Mouse (Mus musculus): ENCODE data around the gene Lmo2. TPM values are rescaled to one million over a fixed set of nuclear protein-coding genes. Genes with fewer than 3 reads are reported as not detected.

The Lmo2 gene
- 281 and 284 TPM in 2 replicates for polyA plus RNA-seq (2012; ENCODE audit: insufficient read depth, insufficient read length, missing spikeins)

- H3K4me1 ChIP-seq (ENCODE audit: control insufficient read depth, insufficient read depth, low read length): peaks cover 52% of the 10 kb centered on the region
- no peak for TF ChIP-seq POLR2A (IDR thresholded peaks at IDR 0.05; ENCODE audit: borderline replicate concordance, low read depth, low read length)
- no peak for TF ChIP-seq CTCF (IDR thresholded peaks at IDR 0.05; ENCODE audit: low read depth, low read length)
- no peak within 1 kb of the TSS for H3K4me3 ChIP-seq (ENCODE audit: insufficient read depth, low read length)
- no peak within 1 kb of the TSS for H3K27ac ChIP-seq (ENCODE audit: insufficient read depth, low read depth, low read length)
Observed at GRCm38 (mm10) chr2:103957649-103958546, at the start of gene Lmo2. TSS of gene Lmo2 (plus strand) at chr2:103957986.

GRCm38 (mm10) chr2:103910601-103911000 is 47.2 kb upstream of the Lmo2 start:
- no peak overlapping the region for H3K4me3 ChIP-seq (ENCODE audit: insufficient read depth, low read length)
- no peak overlapping the region for H3K27ac ChIP-seq (ENCODE audit: insufficient read depth, low read depth, low read length)
- TF ChIP-seq CTCF (IDR thresholded peaks at IDR 0.05; ENCODE audit: low read depth, low read length): no peak
- TF ChIP-seq POLR2A (IDR thresholded peaks at IDR 0.05; ENCODE audit: borderline replicate concordance, low read depth, low read length): no peak
- peaks cover 16% of the 10 kb centered on the region for H3K4me1 ChIP-seq (ENCODE audit: control insufficient read depth, insufficient read depth, low read length)

- TF ChIP-seq POLR2A (IDR thresholded peaks at IDR 0.05; ENCODE audit: borderline replicate concordance, low read depth, low read length): no peak
- H3K4me3 ChIP-seq (ENCODE audit: insufficient read depth, low read length): no peak overlapping the region
- H3K4me1 ChIP-seq (ENCODE audit: control insufficient read depth, insufficient read depth, low read length): no peaks in the 10 kb centered on the region
- no peak overlapping the region for H3K27ac ChIP-seq (ENCODE audit: insufficient read depth, low read depth, low read length)
Observed at GRCm38 (mm10) chr2:103912481-103913251, 45.1 kb upstream of the Lmo2 start.

- TF ChIP-seq CTCF (IDR thresholded peaks at IDR 0.05; ENCODE audit: low read depth, low read length): no peak
- no peak for TF ChIP-seq POLR2A (IDR thresholded peaks at IDR 0.05; ENCODE audit: borderline replicate concordance, low read depth, low read length)
Observed at GRCm38 (mm10) chr2:103913252-103913650, 44.5 kb upstream of the Lmo2 start.

GRCm38 (mm10) chr2:103916069-103916468 is 41.7 kb upstream of the Lmo2 start:
- Histone ChIP-seq H3K4me1 (ENCODE audit: control insufficient read depth, insufficient read depth, low read length) (peaks cover 7% of the 10 kb centered on the region; the same call in 1 of the 2 replicates), H3K4me3 (ENCODE audit: insufficient read depth, low read length) (no peak overlapping the region), H3K27ac (ENCODE audit: insufficient read depth, low read depth, low read length) (no peak overlapping the region)
- TF ChIP-seq POLR2A (IDR thresholded peaks at IDR 0.05; ENCODE audit: borderline replicate concordance, low read depth, low read length) (no peak), CTCF (IDR thresholded peaks at IDR 0.05; ENCODE audit: low read depth, low read length) (no peak)

More at GRCm38 (mm10) chr2:103913252-103913650, 44.5 kb upstream of the Lmo2 start:
- Histone ChIP-seq H3K4me1 (ENCODE audit: control insufficient read depth, insufficient read depth, low read length) (peaks cover 3% of the 10 kb centered on the region; the same call in 1 of the 2 replicates), H3K4me3 (ENCODE audit: insufficient read depth, low read length) (no peak overlapping the region), H3K27ac (ENCODE audit: insufficient read depth, low read depth, low read length) (no peak overlapping the region)

- Histone ChIP-seq H3K4me3 (ENCODE audit: insufficient read depth, low read length) (no peak overlapping the region), H3K4me1 (ENCODE audit: control insufficient read depth, insufficient read depth, low read length) (peaks cover 7% of the 10 kb centered on the region; the same call in 1 of the 2 replicates), H3K27ac (ENCODE audit: insufficient read depth, low read depth, low read length) (no peak overlapping the region)
- no peak for TF ChIP-seq POLR2A (IDR thresholded peaks at IDR 0.05; ENCODE audit: borderline replicate concordance, low read depth, low read length)
- no peak for TF ChIP-seq CTCF (IDR thresholded peaks at IDR 0.05; ENCODE audit: low read depth, low read length)
Observed at GRCm38 (mm10) chr2:103917375-103917774, 40.4 kb upstream of the Lmo2 start.

- no peak for TF ChIP-seq CTCF (IDR thresholded peaks at IDR 0.05; ENCODE audit: low read depth, low read length)
- no peak for TF ChIP-seq POLR2A (IDR thresholded peaks at IDR 0.05; ENCODE audit: borderline replicate concordance, low read depth, low read length)
- no peak overlapping the region for H3K4me3 ChIP-seq (ENCODE audit: insufficient read depth, low read length)
- peaks cover 7% of the 10 kb centered on the region; the same call in 1 of the 2 replicates for H3K4me1 ChIP-seq (ENCODE audit: control insufficient read depth, insufficient read depth, low read length)
- no peak overlapping the region for H3K27ac ChIP-seq (ENCODE audit: insufficient read depth, low read depth, low read length)
Observed at GRCm38 (mm10) chr2:103918375-103918774, 39.4 kb upstream of the Lmo2 start.

GRCm38 (mm10) chr2:103919488-103919887 is 38.3 kb upstream of the Lmo2 start:
- TF ChIP-seq CTCF (IDR thresholded peaks at IDR 0.05; ENCODE audit: low read depth, low read length): no peak
- TF ChIP-seq POLR2A (IDR thresholded peaks at IDR 0.05; ENCODE audit: borderline replicate concordance, low read depth, low read length): no peak
- Histone ChIP-seq H3K27ac (ENCODE audit: insufficient read depth, low read depth, low read length) (no peak overlapping the region), H3K4me1 (ENCODE audit: control insufficient read depth, insufficient read depth, low read length) (peaks cover 7% of the 10 kb centered on the region; the same call in 1 of the 2 replicates), H3K4me3 (ENCODE audit: insufficient read depth, low read length) (no peak overlapping the region)

GRCm38 (mm10) chr2:103926586-103927113 is 31.1 kb upstream of the Lmo2 start:
- TF ChIP-seq CTCF (IDR thresholded peaks at IDR 0.05; ENCODE audit: low read depth, low read length): no peak
- TF ChIP-seq POLR2A (IDR thresholded peaks at IDR 0.05; ENCODE audit: borderline replicate concordance, low read depth, low read length): no peak
- H3K27ac ChIP-seq (ENCODE audit: insufficient read depth, low read depth, low read length): no peak overlapping the region
- H3K4me3 ChIP-seq (ENCODE audit: insufficient read depth, low read length): no peak overlapping the region
- H3K4me1 ChIP-seq (ENCODE audit: control insufficient read depth, insufficient read depth, low read length): peaks cover 14% of the 10 kb centered on the region

Measured in bone marrow macrophage, adult 2 months (primary cell).